Mouse (Mus musculus) intestine, embryonic 14.5 days (tissue): ENCODE data around the gene Nit1. TPM values are rescaled to one million over a fixed set of nuclear protein-coding genes. Genes with fewer than 3 reads are reported as not detected.
A peak's percentile ranks its signal among the peaks of the same experiment; 100 is the strongest.

Experiments
- ATAC-seq: fragments of 200-750 bp; cut with Nextera tagmentation; replicated peaks from 2 replicates; pipeline ENCODE4 v1.8.0; 2017; ENCODE audit warnings: low read depth, moderate number of reproducible peaks, moderate TSS enrichment, moderate library complexity; ENCODE audit not compliant: low FRiP score, low TSS enrichment
- DNase-seq: peaks from one replicate; pipeline ENCODE4 v3.0.0-alpha.2; 2018; ENCODE audit warnings: low spot score
- H3K27ac ChIP-seq: fragments of 300-500 bp; sonication (generic); 2 replicates; pipeline ENCODE4 v1.5.1; 2014; ENCODE audit warnings: low read depth, mild to moderate bottlenecking, control low read depth
- H3K27me3 ChIP-seq: fragments of 300-500 bp; sonication (generic); replicated peaks from 2 replicates; pipeline ENCODE4 v1.6.1; 2014; ENCODE audit warnings: low read length, control low read depth; ENCODE audit not compliant: control insufficient read depth, insufficient read depth
- H3K36me3 ChIP-seq: fragments of 300-500 bp; sonication (generic); 2 replicates; pipeline ENCODE4 v1.6.1; 2014; ENCODE audit warnings: low read length, control low read depth; ENCODE audit not compliant: control insufficient read depth, insufficient read depth
- H3K4me1 ChIP-seq: fragments of 300-500 bp; sonication (generic); replicated peaks from 2 replicates; pipeline ENCODE4 v1.6.1; 2014; ENCODE audit warnings: low read length, control low read depth, mixed read lengths; ENCODE audit not compliant: control insufficient read depth, insufficient read depth
- H3K4me2 ChIP-seq: fragments of 300-500 bp; sonication (generic); 2 replicates; pipeline ENCODE4 v1.6.1; 2014; ENCODE audit warnings: low read length
- H3K4me3 ChIP-seq: fragments of 300-500 bp; sonication (generic); 2 replicates; pipeline ENCODE4 v1.5.1; 2014; ENCODE audit warnings: low read depth, low read length, control low read depth, mixed read lengths
- H3K9ac ChIP-seq: fragments of 300-500 bp; sonication (generic); 2 replicates; pipeline ENCODE4 v1.6.1; 2014; ENCODE audit warnings: mild to moderate bottlenecking, low read length
- H3K9me3 ChIP-seq: fragments of 300-500 bp; sonication (generic); 2 replicates; pipeline ENCODE4 v1.6.1; 2016; ENCODE audit warnings: low read length, control low read depth; ENCODE audit not compliant: control insufficient read depth
- whole genome bisulfite sequencing: fragments of 180-500 bp; shearing (Covaris S2); extraction: QIAGEN DNeasy Blood & Tissue Kit; methylation state at CpG from one replicate; pipeline ENCODE4 v1.1.7; 2014; 5-methylcytosine and 5-hydroxymethylcytosine counted together
- polyA plus RNA-seq: library from polyadenylated mRNA; unstranded; fragments of >200 nt; fragmentation: Nextera tagmentation; extraction: Ambion mirVana; gene quantifications from 2 replicates; pipeline ENCODE4 v1.2.1, GENCODE M21; 2014

Nit1 gene
- polyA plus RNA-seq, 1 experiment from 2014 or later = 31.1 TPM

DNA sequence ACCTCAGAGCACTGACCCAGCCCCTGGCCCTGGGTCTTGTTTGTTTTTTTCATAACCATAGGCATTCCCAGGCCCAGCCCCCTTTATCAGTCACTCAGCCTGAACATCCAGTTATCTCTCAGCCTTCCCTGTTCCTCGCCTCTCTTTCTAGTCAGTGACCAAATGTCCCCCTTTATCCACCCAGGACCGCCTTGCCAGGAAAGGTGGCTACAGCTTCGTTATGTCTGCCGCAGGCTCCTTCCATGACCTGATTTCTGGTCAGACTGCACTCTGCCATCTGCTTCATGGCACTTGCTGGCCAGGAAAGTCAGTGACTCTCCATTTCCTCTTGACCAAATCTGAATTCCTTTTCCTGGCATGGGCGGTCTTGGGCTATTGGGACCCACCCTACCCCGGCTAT is 32.9 kb upstream of the Nit1 start:
- Histone ChIP-seq H3K36me3 (no peaks in the 10 kb centered on the region), H3K27ac (no peak overlapping the region), H3K9me3 (no peaks in the 10 kb centered on the region), H3K27me3 (peaks cover 18% of the 10 kb centered on the region; the same call in 1 of the 2 replicates), H3K4me1 (peaks cover 14% of the 10 kb centered on the region; the same call in 1 of the 2 replicates), H3K4me2 (no peak overlapping the region), H3K9ac (no peak overlapping the region), H3K4me3 (no peak overlapping the region)
- 90% methylated on average over 6 of the region's 6 CpGs for WGBS
- no peak for DNase-seq
- no peak for ATAC-seq

- peaks cover 15% of the 10 kb centered on the region; the same call in 1 of the 2 replicates for H3K27me3 ChIP-seq
- ATAC-seq (peak; percentile 86), DNase-seq (peak; percentile 78)
- H3K4me1 ChIP-seq = peaks cover 19% of the 10 kb centered on the region; the same call in 1 of the 2 replicates
- H3K4me3 ChIP-seq = no peak overlapping the region
- 0 out of 2 replicates have a peak overlapping the region, but pooled peaks have one; percentile 11 for H3K27ac ChIP-seq
- H3K36me3 ChIP-seq = no peaks in the 10 kb centered on the region
- no peaks in the 10 kb centered on the region for H3K9me3 ChIP-seq
- no peak overlapping the region for H3K9ac ChIP-seq
- H3K4me2 ChIP-seq = peak overlapping the region; percentile 4; the same call in 1 of the 2 replicates
- 34% methylated on average over 9 of the region's 9 CpGs for WGBS
Observed at GRCm38 (mm10) chr1:171375646-171376097, 30.2 kb upstream of the Nit1 start.

GRCm38 (mm10) chr1:171373946-171374345 is 28.5 kb upstream of the Nit1 start:
- WGBS = 3% methylated on average over 3 of the region's 4 CpGs
- ATAC-seq (no peak), DNase-seq (no peak)
- H3K4me3 ChIP-seq = no peak overlapping the region
- no peak overlapping the region for H3K4me2 ChIP-seq
- no peak overlapping the region for H3K27ac ChIP-seq
- no peak overlapping the region for H3K9ac ChIP-seq
- no peaks in the 10 kb centered on the region for H3K9me3 ChIP-seq
- no peaks in the 10 kb centered on the region for H3K36me3 ChIP-seq
- peaks cover 15% of the 10 kb centered on the region; the same call in 1 of the 2 replicates for H3K4me1 ChIP-seq
- H3K27me3 ChIP-seq = no peaks in the 10 kb centered on the region

GRCm38 (mm10) chr1:171372880-171373279 is 27.4 kb upstream of the Nit1 start:
- Histone ChIP-seq H3K27ac (no peak overlapping the region), H3K9me3 (no peaks in the 10 kb centered on the region), H3K4me1 (peaks cover 15% of the 10 kb centered on the region; the same call in 1 of the 2 replicates), H3K9ac (no peak overlapping the region), H3K4me2 (no peak overlapping the region), H3K4me3 (no peak overlapping the region), H3K27me3 (no peaks in the 10 kb centered on the region), H3K36me3 (no peaks in the 10 kb centered on the region)
- DNase-seq (no peak), ATAC-seq (no peak)
- 45% methylated on average over 3 of the region's 3 CpGs for WGBS

DNA sequence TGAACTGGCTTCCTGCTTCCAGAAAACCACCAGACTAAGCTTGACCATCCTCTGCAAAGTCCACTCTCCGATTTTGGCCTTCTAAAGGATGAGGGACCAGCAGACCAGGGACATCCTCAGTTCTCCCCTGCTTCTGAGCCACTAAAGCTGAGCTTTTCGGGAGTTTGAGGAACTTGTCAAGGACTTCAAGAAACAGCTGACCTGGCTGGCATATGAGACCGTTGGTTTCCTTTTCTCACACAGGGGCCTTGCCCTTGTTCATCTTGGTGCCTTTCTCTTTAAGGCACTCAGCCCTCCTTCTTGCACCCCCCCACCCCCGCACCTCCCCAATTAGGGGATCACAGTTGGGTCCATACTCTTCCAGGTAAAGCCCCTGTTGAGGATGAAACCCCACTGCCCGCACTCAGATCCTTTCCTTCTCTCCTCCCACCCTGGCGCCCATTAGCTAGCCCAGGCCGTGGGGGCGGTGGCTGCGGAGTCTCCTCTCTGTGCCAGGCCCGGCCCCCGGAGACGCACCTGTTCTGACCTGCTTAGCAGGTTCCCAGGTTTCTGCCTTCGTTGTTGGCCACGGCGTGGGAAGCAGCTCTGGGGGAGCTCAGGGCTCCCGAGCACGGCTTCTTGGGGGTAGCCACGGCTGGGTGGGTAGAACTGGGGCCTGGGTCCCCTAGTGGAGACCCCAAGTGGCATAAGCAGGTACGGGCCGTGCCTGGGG is 24.6 kb upstream of the Nit1 start, which contains the start of gene Nectin4:
Nectin4 (plus strand) TSS at position 255 of the 712 bp plus-strand sequence.
- no peaks in the 10 kb centered on the region for H3K9me3 ChIP-seq
- no peak within 1 kb of the TSS for H3K9ac ChIP-seq
- WGBS = 31% methylated on average over 20 of the region's 20 CpGs
- peak within 1 kb of the TSS; percentile 16; the same call in 1 of the 2 replicates for H3K27ac ChIP-seq
- H3K4me2 ChIP-seq = peak within 1 kb of the TSS; percentile 26
- H3K27me3 ChIP-seq = no peaks in the 10 kb centered on the region
- ATAC-seq (peak; percentile 52; the same call in 1 of the 2 replicates), DNase-seq (peak; percentile 75)
- peak within 1 kb of the TSS; percentile 6; the same call in 1 of the 2 replicates for H3K4me3 ChIP-seq
- peaks cover 10% of the 10 kb centered on the region; the same call in 1 of the 2 replicates for H3K4me1 ChIP-seq
- H3K36me3 ChIP-seq = no peaks in the 10 kb centered on the region

GRCm38 (mm10) chr1:171365934-171366333 is 20.5 kb upstream of the Nit1 start:
- no peak for DNase-seq
- ATAC-seq = no peak
- no peaks in the 10 kb centered on the region for H3K36me3 ChIP-seq
- no peak overlapping the region for H3K9ac ChIP-seq
- 63% methylated on average over 7 of the region's 7 CpGs for WGBS
- peaks cover 2% of the 10 kb centered on the region; the same call in 1 of the 2 replicates for H3K4me1 ChIP-seq
- H3K4me3 ChIP-seq = no peak overlapping the region
- no peaks in the 10 kb centered on the region for H3K27me3 ChIP-seq
- H3K4me2 ChIP-seq = no peak overlapping the region
- H3K9me3 ChIP-seq = no peaks in the 10 kb centered on the region
- H3K27ac ChIP-seq = no peak overlapping the region

DNA sequence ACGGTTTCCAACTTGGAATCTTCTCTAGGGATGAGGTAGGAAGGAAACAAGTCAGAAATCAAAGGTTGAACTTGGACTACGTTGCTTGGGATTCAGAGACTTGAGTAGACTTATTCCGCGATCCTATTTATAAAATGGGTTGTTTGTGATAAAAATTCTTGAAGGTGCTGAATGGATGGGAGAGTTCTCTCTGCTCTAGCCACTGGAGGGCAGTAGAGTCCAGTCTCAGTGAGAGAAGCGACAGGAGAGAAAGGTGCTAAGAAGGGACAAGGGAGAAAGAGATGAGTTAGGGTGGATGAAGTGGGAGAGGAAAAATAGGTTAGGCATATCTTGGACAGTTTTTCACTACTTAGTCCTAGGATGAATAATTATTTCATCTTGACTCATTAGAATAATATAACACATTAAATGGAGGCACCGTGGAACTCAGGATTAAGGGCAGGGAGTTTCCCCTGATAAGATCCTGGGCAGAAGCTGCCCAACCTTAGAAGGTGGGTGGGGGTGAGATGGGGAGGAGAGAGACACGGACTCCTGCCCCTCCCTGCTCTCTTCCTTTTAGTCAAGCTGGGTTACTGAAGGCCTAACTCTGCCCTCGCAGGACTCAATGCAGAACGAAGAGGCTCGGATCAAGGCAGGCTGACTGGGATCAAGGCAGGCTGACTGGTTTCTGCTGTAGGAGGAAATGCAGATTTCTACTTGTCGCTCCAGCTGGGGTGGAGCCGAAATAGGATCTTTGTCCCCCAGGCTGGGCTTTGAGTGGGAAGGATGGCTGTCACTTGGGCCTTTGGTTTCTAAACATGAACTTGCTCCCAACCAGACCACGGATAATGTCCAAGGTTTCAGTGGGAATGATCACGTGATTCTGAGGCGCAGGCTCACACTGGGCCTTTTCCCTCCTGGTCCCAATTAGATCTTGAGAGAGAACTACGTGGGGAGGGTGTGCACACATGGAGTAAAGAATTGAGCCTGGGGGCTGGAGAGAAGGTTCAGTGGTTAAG is 16.0 kb upstream of the Nit1 start:
- Histone ChIP-seq H3K9ac (peak overlapping the region; percentile 72), H3K36me3 (peaks cover 31% of the 10 kb centered on the region), H3K9me3 (no peaks in the 10 kb centered on the region), H3K27me3 (no peaks in the 10 kb centered on the region), H3K27ac (peak overlapping the region; percentile 62; the same call in 1 of the 2 replicates), H3K4me2 (peak overlapping the region; percentile 56), H3K4me1 (peaks cover 6% of the 10 kb centered on the region), H3K4me3 (peak overlapping the region; percentile 59)
- 23% methylated on average over 16 of the region's 16 CpGs for WGBS
- ATAC-seq = peak; percentile 70
- peak; percentile 58 for DNase-seq

GRCm38 (mm10) chr1:171360656-171361055 is 15.2 kb upstream of the Nit1 start, which contains the start of gene Klhdc9:
Gene Klhdc9 (minus strand): TSS chr1:171360798.
- H3K27ac ChIP-seq = peak within 1 kb of the TSS; percentile 62; the same call in 1 of the 2 replicates
- peak within 1 kb of the TSS; percentile 72 for H3K9ac ChIP-seq

More at GRCm38 (mm10) chr1:171360656-171361055, 15.2 kb upstream of the Nit1 start, which contains the start of gene Klhdc9:
- Histone ChIP-seq H3K4me3 (peak within 1 kb of the TSS; percentile 59), H3K27me3 (no peaks in the 10 kb centered on the region), H3K4me2 (peak within 1 kb of the TSS; percentile 56), H3K36me3 (peaks cover 33% of the 10 kb centered on the region), H3K4me1 (peaks cover 6% of the 10 kb centered on the region), H3K9me3 (no peaks in the 10 kb centered on the region)
- ATAC-seq = peak; percentile 93
- under 1% methylated on average over 21 of the region's 21 CpGs for WGBS
- peak; percentile 93 for DNase-seq
